Mouse (Mus musculus) cerebellum, adult 2 months (tissue): Measurements from ENCODE around the gene Acer3.

Experiments used
- CTCF ChIP-seq: fragments of 200-500 bp; IDR thresholded peaks from 2 replicates; pipeline ENCODE4 v1.5.1; 2011; ENCODE audit warnings: low read depth, mild to moderate bottlenecking, control low read depth, low read length, moderate library complexity, borderline replicate concordance; ENCODE audit not compliant: insufficient read depth
- POLR2A ChIP-seq: fragments of 200-500 bp; IDR thresholded peaks from 2 replicates; pipeline ENCODE4 v1.6.1; 2011; ENCODE audit warnings: low read length, control low read depth, borderline replicate concordance; ENCODE audit not compliant: insufficient read depth

GRCm38 (mm10) chr7:98188238-98188637 lies 132.8 kb downstream of the Acer3 start:
- TF ChIP-seq CTCF (no peak), POLR2A (no peak)
